Mouse (Mus musculus) right cerebral cortex, postnatal 4 days (tissue): ENCODE results near the gene 1500011B03Rik.
"Not testable (repeated sequence)": the region's sequence is repeated elsewhere in the genome, so short reads cannot be mapped to it uniquely, and the experiment has no call there.

Source experiments
- DNase-seq: peaks from one replicate; pipeline ENCODE4 v3.0.0-alpha.2; 2022

The 1500011B03Rik gene

DNA sequence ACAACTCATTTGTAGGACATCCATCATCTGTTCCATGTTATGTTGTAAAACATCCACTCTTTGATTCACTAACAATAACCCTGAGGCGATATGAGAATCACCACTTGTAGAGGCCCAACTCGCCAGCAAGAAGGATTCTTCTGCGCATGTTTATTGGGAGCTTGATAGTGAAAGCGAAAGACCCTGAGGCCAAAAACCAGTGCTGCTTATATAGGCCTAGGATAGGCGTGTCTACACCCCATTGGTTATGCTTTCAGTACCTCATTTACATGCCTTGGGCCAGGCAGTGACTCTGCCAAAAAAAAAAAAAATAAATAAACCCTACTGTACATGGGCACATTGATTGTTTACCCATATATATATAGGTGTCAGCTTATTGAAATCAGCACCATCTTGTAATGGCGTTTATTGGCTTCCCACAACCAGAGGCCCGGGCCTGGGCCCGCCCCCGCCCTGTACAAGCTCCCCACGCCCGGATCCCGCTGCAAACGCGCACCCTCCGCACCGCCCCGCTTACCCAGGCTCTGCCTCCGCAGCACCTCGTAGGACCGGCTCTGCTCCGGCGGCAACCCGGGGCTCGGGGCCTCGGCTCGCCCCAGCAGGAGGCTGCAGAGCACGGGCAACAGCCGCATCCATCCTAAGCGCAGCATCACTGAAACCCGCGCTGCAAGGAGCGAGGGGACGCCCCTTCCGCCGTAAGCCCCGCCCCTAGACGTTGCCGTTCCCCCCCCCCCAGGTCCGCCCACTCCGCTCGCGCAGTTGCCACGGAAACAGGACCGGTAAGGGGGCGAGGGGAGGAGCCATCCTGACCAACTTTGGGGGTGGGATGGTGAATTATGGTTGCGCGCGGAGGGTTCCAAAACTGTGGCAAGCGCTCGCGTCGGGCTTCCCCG is at the start of gene 1500011B03Rik:
Gene 1500011B03Rik (minus strand): TSS at position 673 of the 893 bp plus-strand sequence.
- peak; percentile 84 for DNase-seq

DNA sequence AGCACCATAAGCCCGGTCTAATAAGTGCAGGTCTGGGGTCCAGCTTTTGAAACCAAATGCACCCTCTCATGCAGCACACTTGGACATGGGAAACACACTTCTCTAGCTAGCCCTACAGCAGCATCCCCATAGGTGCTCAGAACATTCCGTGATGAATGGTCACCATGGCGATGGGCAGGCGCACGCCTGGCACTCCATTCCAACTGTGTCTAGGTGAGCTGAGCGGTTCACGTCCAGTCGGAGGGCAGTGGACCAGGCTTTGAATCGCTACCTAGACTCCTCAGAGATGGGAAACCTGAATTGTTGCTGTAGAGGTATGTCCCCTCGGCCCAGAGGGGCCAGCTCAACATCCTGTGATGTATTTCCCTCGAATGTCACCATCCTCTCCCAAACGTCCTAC is 42.0 kb upstream of the 1500011B03Rik start:
- no peak for DNase-seq

DNA sequence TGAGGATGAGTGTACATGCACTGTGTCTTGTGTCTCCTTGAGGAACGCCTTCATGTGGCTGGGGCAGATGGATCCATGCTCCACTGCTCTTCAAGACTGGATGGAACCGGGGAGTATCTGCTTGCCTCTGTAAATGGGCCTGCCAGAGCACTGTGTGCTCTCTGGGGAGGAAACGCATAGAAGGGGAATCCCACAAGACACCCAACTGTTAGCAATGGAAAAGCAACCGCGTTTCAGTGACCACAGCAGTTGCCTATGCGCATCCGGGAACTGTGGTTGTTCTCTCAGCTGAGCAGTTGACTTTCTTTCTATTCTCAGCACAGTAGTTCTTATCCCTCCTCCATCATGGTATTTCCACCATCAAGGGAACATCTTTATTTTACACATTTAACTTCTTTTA is 41.5 kb upstream of the 1500011B03Rik start:
- DNase-seq, result no peak

DNA sequence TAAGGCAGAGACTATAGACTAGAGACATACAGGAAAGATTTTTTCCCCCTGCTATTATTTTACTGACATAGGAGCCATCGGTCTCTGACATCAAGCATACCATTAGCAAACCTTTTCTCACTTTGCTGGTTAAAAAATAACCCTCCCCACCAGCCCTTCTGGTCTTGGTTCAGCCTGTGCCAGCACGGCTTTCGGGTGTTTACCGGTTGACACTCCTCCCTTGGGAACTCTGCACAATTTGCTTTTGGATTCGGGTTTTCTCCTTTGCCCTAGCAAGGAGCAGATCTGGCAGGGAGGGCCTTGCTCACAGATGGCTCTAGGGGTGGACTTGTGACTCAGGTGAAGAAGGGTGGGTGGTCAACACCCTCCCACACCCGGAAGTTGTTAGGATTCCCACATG is 38.5 kb upstream of the 1500011B03Rik start:
- DNase-seq, result no peak

DNA sequence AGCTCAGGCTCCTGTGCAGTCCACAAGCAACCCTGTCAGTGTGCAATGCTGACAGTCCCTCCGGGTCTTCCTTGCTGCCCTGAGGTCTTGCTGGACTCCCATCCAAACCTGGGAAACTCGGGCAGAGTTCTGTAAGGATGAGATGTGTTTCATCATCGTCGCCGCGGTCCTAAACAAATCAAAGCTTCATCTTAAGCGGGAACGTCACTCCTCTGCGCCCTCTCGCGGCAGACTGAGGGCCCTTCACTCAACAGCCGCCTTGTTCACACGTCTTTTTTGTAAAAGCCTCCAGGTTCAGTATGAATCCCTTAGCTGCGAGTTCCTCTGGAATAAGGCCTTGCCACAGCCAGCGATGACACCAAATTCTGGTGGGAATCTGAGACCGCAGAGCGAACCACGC is 36.0 kb upstream of the 1500011B03Rik start:
- DNase-seq, result peak; percentile 87

GRCm38 (mm10) chr5:114858582-114858981 is 35.3 kb upstream of the 1500011B03Rik start, which contains the start of gene Gm9936:
TSS of gene Gm9936 (minus strand) at chr5:114858682.
- DNase-seq, result no peak

DNA sequence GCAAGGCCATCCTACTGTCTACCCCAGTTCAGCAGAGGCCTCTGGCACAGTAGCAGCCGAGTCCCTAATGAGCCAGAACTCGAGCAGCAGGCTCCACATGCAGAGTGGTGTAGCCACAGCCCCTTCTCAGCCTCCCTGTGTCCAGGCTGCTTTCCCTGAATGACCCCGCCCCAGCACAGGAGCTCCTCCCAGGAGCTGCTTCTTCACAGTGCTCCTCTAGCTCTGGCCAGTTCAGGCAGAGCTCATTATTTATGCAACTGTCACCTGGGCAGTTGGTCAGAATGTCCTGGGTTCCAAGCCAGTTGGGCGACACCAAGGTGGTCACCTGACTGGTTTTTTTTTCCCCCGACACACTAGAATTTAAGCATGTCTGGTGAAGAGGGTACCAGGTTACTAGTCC is 30.1 kb upstream of the 1500011B03Rik start, which contains the start of gene 4930519G04Rik:
Gene 4930519G04Rik (plus strand): TSS at position 301 of the 400 bp plus-strand sequence.
- not testable (repeated sequence) for DNase-seq

DNA sequence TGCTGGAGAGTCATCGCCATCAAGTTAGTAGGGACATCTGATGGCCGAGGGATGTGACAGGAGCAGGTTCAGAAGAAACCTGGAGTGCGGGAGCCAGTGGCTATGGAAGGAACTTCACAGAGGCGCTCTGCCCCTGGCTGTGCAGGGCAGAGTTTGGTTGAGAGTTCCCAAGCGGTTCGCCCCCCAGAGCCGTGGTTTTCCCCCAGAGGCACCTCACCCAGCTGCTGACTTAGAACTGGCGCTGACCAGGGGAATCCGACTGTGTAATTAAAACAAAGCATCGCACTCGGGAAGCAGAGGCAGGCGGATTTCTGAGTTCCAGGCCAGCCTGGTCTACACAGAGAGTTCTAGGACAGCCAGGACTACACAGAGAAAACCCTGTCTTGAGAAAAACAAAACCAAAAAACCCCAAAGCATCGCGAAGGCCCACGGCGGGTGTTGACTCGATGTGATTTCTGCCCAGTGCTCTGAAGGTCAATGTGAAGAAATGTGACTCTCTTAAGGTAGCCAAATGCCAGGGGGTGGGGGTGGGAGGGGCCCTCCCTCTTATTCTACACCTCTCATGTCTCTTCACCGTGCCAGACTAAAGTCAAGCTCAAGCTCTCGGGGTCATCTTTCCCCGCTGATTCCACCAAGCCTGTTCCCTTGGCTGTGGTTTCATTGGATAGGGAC is 28.4 kb upstream of the 1500011B03Rik start:
- DNase-seq, result no peak

DNA sequence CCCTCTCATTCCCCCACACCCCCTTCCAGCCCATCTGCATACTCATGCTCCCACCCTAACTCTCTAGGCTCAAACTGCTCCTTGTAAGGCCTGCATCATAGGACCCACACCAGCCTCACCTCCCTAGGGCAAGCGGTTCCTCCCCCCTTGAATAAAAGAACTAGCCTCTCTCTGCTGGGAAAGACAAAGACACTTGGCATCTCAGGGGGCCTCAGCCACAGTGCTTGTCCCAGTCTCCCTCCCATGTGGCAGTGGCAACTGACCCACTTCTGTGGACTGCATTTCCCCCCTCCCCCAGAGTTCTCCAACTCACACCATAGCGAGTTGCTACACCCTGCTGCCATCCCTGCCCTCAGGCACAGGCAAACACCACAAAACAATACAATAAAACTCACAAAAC is 21.1 kb upstream of the 1500011B03Rik start:
- DNase-seq, result not testable (repeated sequence)

DNA sequence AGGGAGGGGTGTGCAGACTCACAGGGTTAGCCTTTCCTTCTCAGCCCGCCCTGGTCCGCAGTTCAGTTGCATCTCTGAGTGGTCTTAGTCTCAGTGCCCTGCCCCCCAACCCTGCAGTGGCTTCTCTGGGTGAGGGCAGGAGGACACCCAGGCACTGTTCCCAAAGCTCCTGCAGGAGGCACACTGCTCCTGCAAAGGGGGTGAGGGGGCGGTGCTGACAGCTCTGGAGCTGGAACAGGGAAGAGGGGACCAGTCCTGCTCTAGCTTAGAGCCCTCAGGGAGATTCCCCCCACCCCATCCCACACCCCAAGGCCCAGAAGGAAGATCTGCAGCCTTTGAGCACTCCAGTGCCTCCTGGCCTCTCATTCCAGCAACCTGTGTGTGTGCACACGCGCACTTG is 19.4 kb upstream of the 1500011B03Rik start:
- DNase-seq, result no peak

DNA sequence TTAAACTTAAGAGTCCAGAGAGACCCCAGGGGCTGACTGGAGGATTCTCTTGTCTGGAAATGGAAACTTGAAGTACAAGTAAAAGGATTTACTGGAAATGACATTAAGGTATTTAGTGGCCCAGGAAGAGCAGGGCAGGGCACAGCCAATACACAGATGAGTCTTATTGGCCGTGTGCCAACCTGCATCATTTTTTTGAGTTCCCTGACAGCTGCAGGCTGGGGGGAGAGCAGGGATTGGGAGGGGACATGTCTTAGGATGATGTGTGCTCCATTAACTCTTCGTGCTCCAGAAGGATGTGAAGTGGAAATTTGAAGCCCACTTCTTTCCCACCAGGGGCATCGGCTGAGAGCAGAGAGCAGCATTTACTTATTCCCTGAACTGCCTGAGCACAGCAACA is 18.9 kb upstream of the 1500011B03Rik start:
- DNase-seq, result not testable (repeated sequence)

- not testable (repeated sequence) for DNase-seq
These were observed 17.2 kb upstream of the 1500011B03Rik start for GRCm38 (mm10) chr5:114840481-114840880.

- DNase-seq, result no peak
These were observed 13.6 kb upstream of the 1500011B03Rik start for GRCm38 (mm10) chr5:114836886-114837285.

- DNase-seq, result no peak
These were observed 6.5 kb upstream of the 1500011B03Rik start for GRCm38 (mm10) chr5:114829740-114830139.

GRCm38 (mm10) chr5:114827427-114827826 is 4.2 kb upstream of the 1500011B03Rik start:
- DNase-seq, result no peak

- DNase-seq, result peak; percentile 72
These were observed 2.9 kb upstream of the 1500011B03Rik start for GRCm38 (mm10) chr5:114825978-114826691.

DNA sequence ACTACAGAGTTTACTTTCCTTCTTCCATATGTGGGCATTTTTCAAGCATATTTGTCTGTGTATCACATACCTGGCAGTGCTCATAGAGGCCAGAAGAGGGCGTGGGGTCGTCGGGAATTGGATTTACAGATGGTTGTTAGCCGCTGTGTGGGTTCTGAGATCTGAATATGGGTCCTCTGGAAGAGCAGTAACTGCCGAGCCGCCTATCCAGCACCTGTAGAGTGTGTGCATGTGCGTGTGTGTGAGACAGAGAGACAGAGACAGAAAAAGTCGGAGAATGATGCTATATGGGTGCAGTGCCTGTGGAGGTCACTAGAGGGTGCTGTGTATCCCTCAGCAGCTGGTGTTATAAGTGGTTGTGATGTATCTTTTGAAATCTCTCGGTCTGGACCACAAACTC is 929 bp upstream of the 1500011B03Rik start:
- DNase-seq, result peak; percentile 42

DNA sequence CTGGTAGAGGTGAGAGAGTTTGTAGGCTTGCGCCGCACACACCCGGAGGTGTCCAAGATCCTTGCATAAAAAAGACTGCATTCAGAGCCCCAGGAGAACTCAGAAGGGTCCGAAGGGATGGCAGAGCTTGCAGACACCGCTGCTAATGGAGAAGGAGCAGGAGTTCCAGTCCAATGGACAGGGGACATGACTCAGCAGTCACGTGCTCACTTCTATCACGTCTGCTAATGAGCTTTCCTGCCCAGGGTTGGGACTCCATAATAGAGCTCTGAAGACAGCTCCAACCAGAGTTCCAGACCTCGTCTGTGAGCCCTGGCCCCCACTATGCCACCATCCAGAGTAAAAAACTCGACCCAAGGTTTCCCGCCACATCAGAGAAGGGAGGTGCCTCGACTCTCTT is 5.1 kb downstream of the 1500011B03Rik start:
- DNase-seq, result no peak

DNA sequence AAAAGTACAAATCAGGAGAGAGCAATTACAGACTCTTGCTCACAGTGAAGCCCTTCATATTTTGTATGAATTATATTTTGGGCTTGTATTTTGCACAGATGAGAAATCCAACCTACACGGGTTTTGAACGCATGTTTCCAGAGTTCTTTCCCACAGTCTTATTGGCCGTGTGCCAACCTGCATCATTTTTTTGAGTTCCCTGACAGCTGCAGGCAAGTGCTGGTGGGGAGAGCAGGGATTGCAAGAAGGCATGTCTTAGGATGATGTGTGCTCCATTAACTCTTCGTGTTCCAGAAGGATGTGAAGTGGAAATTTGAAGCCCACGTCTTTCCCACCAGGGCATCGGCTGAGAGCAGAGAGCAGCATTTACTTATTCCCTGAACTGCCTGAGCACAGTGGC is 6.7 kb downstream of the 1500011B03Rik start:
- DNase-seq, result no peak

- peak; percentile 89 for DNase-seq
These were observed 9.6 kb downstream of the 1500011B03Rik start for GRCm38 (mm10) chr5:114813525-114814181.

GRCm38 (mm10) chr5:114809826-114810225 is 13.4 kb downstream of the 1500011B03Rik start:
- no peak for DNase-seq

DNA sequence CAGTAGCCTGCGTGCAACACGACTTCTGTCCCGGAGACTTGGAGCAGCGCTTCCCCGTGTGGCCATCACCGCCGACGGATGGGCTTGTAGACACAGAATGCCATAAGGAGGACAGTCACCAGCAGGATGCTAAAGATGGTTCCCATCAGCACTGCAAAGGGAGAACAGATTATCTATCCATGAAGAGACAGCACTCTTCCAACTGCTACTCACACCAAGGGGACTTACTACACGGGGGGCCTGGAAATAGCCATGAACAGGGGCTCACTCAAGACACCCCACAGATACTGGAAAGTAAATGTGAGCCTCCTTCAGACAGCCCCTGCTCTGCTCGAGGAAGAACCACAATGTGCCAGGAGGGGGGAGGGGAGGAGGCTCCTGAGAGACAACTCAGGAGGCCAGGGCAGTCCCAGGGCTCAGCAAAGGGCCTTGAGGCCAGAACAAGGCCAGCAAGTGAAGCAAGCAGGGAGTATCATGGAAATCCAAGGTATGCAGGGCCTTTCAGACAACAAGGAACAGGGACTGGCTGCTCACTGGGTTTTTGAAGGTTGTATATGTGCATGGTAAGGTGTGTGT is 14.0 kb downstream of the 1500011B03Rik start:
- DNase-seq, result no peak
